Mouse (Mus musculus) CH12.LX (cell line): ENCODE results near the gene Rdh7.

Experiments used
- CHD1 ChIP-seq: IDR thresholded peaks from 2 replicates; pipeline ENCODE4 v1.6.1; 2012; ENCODE audit warnings: low read depth, low read length, improper control_type of control experiment, inconsistent platforms
- CTCF ChIP-seq, 2 experiments: IDR thresholded peaks in 1 of 2; conservative IDR thresholded peaks in 1 of 2; 2 replicates each; pipeline ENCODE4 v1.5.1; 2011 to 2012; ENCODE audit warnings: low read depth in 2 of 2, low read length in 2 of 2, improper control_type of control experiment in 1 of 2, inconsistent platforms in 1 of 2, mild to moderate bottlenecking in 1 of 2, moderate library complexity in 1 of 2
- E2F4 ChIP-seq: IDR thresholded peaks from 2 replicates; pipeline ENCODE4 v1.6.1; 2011; ENCODE audit warnings: low read depth, low read length, improper control_type of control experiment; ENCODE audit not compliant: insufficient replicate concordance
- ELF1 ChIP-seq: IDR thresholded peaks from 2 replicates; pipeline ENCODE4 v1.6.1; 2014; ENCODE audit warnings: low read depth, mild to moderate bottlenecking, inconsistent platforms, low read length, improper control_type of control experiment
- EP300 ChIP-seq: IDR thresholded peaks from 2 replicates; pipeline ENCODE4 v1.6.1; 2011; ENCODE audit warnings: low read length, improper control_type of control experiment
- KAT2A ChIP-seq: IDR thresholded peaks from 2 replicates; pipeline ENCODE4 v1.6.1; 2012; ENCODE audit warnings: low read length, improper control_type of control experiment, inconsistent platforms; ENCODE audit not compliant: insufficient replicate concordance
- POLR2A ChIP-seq: IDR thresholded peaks from 2 replicates; pipeline ENCODE4 v1.6.1; 2011; ENCODE audit warnings: low read depth, mild to moderate bottlenecking, improper control_type of control experiment, low read length
- SMC3 ChIP-seq: IDR thresholded peaks from 2 replicates; pipeline ENCODE4 v1.6.1; 2011; ENCODE audit warnings: low read depth, low read length, improper control_type of control experiment

DNA sequence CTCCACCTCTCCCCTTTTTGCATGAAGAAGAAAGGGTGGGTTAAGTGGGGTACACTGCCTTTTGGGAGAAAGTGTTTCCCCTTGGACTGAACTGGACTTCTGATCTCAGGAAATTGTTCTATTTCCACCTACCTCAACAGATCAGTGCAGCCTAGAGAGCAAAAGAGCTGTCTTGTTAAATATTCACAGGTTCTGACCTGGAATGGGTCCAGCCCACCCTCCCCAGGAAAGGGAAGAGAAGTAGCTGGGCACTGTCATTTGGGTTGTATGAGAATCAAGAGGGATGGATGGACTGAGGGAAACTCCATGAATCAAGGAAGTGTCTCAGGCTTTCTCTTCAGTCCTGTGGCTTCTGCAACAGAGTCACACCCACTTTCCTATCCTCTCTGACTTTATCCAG, 23.7 kb downstream of the Rdh7 start:
- TF ChIP-seq CTCF (conservative IDR thresholded peaks at IDR 0.05 in 1 of 2, IDR thresholded peaks at IDR 0.05 in 1 of 2; ENCODE audit: low read depth in 2 of 2, low read length in 2 of 2) = no peak
- TF ChIP-seq E2F4 = no peak
- no peak for TF ChIP-seq ELF1
- TF ChIP-seq CHD1 = no peak
- no peak for TF ChIP-seq SMC3
- no peak for TF ChIP-seq KAT2A
- TF ChIP-seq POLR2A = no peak
- no peak for TF ChIP-seq EP300
